Mouse (Mus musculus): ENCODE measurements at regions not wholly inside any gene's neighbourhood (a gene's known extent, or its start where the extent isn't known, plus 50 kb on each side); places are given as distances from the start of the nearest gene placed in this dataset.

DNA sequence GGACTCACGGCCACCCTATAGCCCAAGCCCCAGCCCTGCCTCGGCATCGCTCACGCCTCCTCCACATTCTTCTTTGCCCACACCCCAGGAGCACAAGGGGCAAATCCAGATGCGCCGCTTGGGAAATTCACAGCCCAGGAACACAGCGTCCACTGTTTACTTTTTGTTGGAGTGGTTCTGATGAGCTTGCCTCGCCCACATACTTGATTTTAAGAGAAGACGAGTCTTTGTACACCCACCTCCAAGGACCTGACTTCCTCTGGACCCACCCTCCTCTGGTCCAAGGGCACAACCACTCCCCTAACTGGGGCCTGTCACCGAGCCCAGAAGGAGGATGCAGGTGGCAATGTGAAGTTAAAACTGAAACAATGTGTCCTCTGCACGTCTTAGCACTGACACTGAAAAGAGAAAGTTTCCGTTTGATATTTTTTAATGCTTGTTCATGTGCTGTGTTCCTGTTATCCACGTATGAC lies 64.2 kb upstream of the Ptpn13 start:
- no peak for TF ChIP-seq CTCF (IDR thresholded peaks at IDR 0.05; ENCODE audit: control insufficient read depth, insufficient read depth, low read length)
- TF ChIP-seq POLR2A (IDR thresholded peaks at IDR 0.05; ENCODE audit: borderline replicate concordance, control insufficient read depth, low read depth, low read length), result no peak
